Mouse (Mus musculus) thymus, adult 2 months (tissue): ENCODE results near the gene Tmem63c. TPM values are rescaled to one million over a fixed set of nuclear protein-coding genes. Genes with fewer than 3 reads are reported as not detected.
A peak's percentile ranks its signal among the peaks of the same experiment; 100 is the strongest.

Experiments
- DNase-seq: peaks from one replicate; pipeline ENCODE4 v3.0.0; 2021
- H3K27ac ChIP-seq: fragments of 200-500 bp; 2 replicates; pipeline ENCODE4 v1.5.1; 2012; ENCODE audit warnings: low read length, control low read depth; ENCODE audit not compliant: control insufficient read depth, insufficient read depth
- H3K27me3 ChIP-seq: fragments of 200-500 bp; 2 replicates; pipeline ENCODE4 v1.6.1; 2012; ENCODE audit warnings: mild to moderate bottlenecking, low read length, moderate library complexity, mixed read lengths; ENCODE audit not compliant: control insufficient read depth, insufficient read depth
- H3K36me3 ChIP-seq: fragments of 200-500 bp; 2 replicates; pipeline ENCODE4 v1.6.1; 2012; ENCODE audit warnings: mild to moderate bottlenecking, low read length, moderate library complexity; ENCODE audit not compliant: control insufficient read depth, insufficient read depth
- H3K4me1 ChIP-seq: fragments of 200-500 bp; replicated peaks from 2 replicates; pipeline ENCODE4 v1.6.1; 2012; ENCODE audit warnings: low read length; ENCODE audit not compliant: control insufficient read depth, insufficient read depth
- H3K4me3 ChIP-seq: fragments of 200-500 bp; 2 replicates; pipeline ENCODE4 v1.5.1; 2012; ENCODE audit warnings: mild to moderate bottlenecking, low read length, control low read depth, moderate library complexity; ENCODE audit not compliant: control insufficient read depth, insufficient read depth
- CTCF ChIP-seq: fragments of 200-500 bp; IDR thresholded peaks from 2 replicates; pipeline ENCODE4 v1.5.1; 2012; ENCODE audit warnings: mild to moderate bottlenecking, control low read depth, low read length, moderate library complexity, borderline replicate concordance; ENCODE audit not compliant: control insufficient read depth, poor library complexity, insufficient read depth; ENCODE audit errors: extremely low read depth
- POLR2A ChIP-seq: fragments of 200-500 bp; IDR thresholded peaks from 2 replicates; pipeline ENCODE4 v1.6.1; 2012; ENCODE audit warnings: mild to moderate bottlenecking, low read length, control low read depth, moderate library complexity; ENCODE audit not compliant: control insufficient read depth, poor library complexity, insufficient read depth; ENCODE audit errors: extremely low read depth
- WGBS: fragments of 180-500 bp; shearing (Covaris S2); methylation state at CpG from one replicate; pipeline ENCODE4 v1.1.7; 2018; 5-methylcytosine and 5-hydroxymethylcytosine counted together
- polyA plus RNA-seq: library from polyadenylated mRNA; depleted of rRNA; stranded (reverse); fragments of >200 nt; gene quantifications from 2 replicates; pipeline ENCODE4 v1.2.3, GENCODE M21; 2012

The Tmem63c gene
- polyA plus RNA-seq, 1 experiment, result 0.58 TPM

DNA sequence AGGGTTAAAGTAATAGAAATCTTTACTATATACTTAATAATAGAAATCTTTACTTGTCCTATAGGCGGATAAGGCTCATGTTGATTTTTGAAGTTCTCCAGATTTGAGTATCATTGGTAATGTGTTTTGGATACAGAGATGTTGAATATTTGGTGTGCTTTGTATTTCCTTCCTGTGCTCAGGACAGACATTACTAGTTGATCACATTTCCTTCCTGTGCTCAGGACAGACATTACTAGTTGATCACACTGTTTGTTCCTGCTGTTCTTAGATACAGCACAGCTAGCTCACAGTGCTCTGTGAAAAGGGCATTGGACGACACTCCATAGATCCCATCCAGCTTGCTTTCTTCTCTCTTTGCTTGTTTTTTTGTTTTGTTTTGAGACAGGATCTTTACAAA is 55.5 kb downstream of the Tmem63c start:
- Histone ChIP-seq H3K36me3 (no peaks in the 10 kb centered on the region), H3K4me3 (no peak overlapping the region), H3K27me3 (no peaks in the 10 kb centered on the region), H3K4me1 (no peaks in the 10 kb centered on the region), H3K27ac (no peak overlapping the region)
- TF ChIP-seq POLR2A (no peak), CTCF (no peak)
- WGBS, result 95% methylated on average over 2 of the region's 2 CpGs
- DNase-seq, result no peak

GRCm38 (mm10) chr12:87082797-87083196 is 61.7 kb downstream of the Tmem63c start:
- H3K4me3 ChIP-seq, result no peak overlapping the region
- no peaks in the 10 kb centered on the region for H3K27me3 ChIP-seq
- no peaks in the 10 kb centered on the region for H3K4me1 ChIP-seq
- WGBS, result 82% methylated on average over 8 of the region's 8 CpGs
- TF ChIP-seq POLR2A (no peak), CTCF (no peak)
- no peaks in the 10 kb centered on the region for H3K36me3 ChIP-seq
- H3K27ac ChIP-seq, result no peak overlapping the region
- no peak for DNase-seq

DNA sequence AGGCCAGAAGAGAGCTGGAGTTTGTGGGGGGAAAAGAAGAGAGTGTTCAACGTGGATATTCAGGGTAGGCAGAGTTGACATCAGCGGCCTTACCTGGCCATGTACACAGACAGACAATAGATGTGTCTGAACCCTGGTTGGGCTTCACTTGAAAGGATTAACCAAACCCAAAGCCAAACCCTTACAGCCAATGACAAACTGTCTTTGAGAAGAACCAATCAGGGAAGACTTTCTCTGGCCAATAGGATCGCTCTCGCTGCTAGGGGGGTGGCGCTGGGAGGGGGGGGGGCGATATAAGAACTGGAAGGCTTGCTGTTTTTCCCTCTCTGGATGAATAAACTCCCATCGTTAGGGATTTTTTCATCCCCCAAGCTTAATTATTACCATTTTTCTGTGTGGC is 66.1 kb downstream of the Tmem63c start:
- 80% methylated on average over 7 of the region's 7 CpGs for WGBS
- Histone ChIP-seq H3K4me3 (no peak overlapping the region), H3K27me3 (no peaks in the 10 kb centered on the region), H3K4me1 (no peaks in the 10 kb centered on the region; the same call in 1 of the 2 replicates), H3K36me3 (no peaks in the 10 kb centered on the region), H3K27ac (no peak overlapping the region)
- no peak for TF ChIP-seq POLR2A
- TF ChIP-seq CTCF, result no peak
- no peak for DNase-seq

GRCm38 (mm10) chr12:87088331-87088730 is 67.2 kb downstream of the Tmem63c start:
- H3K4me1 ChIP-seq, result no peaks in the 10 kb centered on the region; the same call in 1 of the 2 replicates
- TF ChIP-seq CTCF, result no peak
- H3K27me3 ChIP-seq, result no peaks in the 10 kb centered on the region
- peak; percentile 7 for DNase-seq
- no peak overlapping the region for H3K27ac ChIP-seq
- no peaks in the 10 kb centered on the region for H3K36me3 ChIP-seq
- WGBS, result 21% methylated on average over 4 of the region's 4 CpGs
- no peak overlapping the region for H3K4me3 ChIP-seq

DNA sequence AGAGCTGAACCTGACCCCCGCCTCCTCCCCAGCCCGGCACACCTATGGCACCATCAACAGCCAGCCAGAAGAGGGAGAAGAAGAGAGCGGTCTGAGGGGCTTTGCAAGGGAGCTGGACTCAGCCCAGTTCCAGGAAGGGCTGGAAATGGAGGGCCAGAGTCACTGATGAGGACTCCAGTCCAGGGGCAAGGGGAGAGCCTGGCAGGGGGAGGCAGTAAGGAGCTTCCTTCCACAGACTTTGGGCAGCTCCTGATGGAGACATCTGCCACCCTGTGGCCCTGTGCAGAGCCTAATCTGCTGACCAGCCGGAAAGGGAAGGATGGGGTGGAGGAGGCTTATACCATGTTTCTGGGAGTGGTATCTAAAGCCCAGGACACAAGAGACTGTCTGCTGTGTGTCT is 68.1 kb downstream of the Tmem63c start:
- no peaks in the 10 kb centered on the region for H3K36me3 ChIP-seq

GRCm38 (mm10) chr12:87089701-87090100 is 68.6 kb downstream of the Tmem63c start:
- TF ChIP-seq POLR2A (no peak), CTCF (no peak)
- Histone ChIP-seq H3K27me3 (no peaks in the 10 kb centered on the region), H3K4me3 (no peak overlapping the region), H3K27ac (no peak overlapping the region), H3K36me3 (no peaks in the 10 kb centered on the region), H3K4me1 (no peaks in the 10 kb centered on the region; the same call in 1 of the 2 replicates)
- DNase-seq, result no peak
- WGBS, result 91% methylated on average over 2 of the region's 2 CpGs

More for the DNA sequence above, 68.1 kb downstream of the Tmem63c start:
- Histone ChIP-seq H3K4me1 (no peaks in the 10 kb centered on the region; the same call in 1 of the 2 replicates), H3K27me3 (no peaks in the 10 kb centered on the region), H3K27ac (no peak overlapping the region), H3K4me3 (no peak overlapping the region)
- no peak for DNase-seq
- TF ChIP-seq POLR2A (no peak), CTCF (no peak)
- 87% methylated on average over 4 of the region's 4 CpGs for WGBS

DNA sequence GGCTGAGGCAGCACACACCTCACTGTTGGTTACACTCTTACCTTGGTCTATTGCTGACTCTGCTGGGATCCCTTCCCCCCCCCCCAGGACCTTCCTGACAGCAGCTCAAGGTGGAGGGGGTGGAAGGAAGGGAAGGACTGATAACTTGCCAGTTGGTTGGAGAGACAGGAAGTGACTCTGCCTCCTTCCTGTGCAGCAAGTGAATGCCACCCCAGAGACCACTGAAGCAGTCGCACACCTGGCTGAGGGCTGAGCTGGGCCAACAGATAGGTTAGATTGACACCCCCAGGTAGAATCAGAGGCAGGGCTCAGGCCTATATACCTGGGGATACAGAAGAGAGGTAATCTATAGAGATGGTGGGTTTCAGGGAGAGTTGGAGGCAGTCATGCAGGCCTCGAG is 70.8 kb downstream of the Tmem63c start:
- 75% methylated on average over 2 of the region's 2 CpGs for WGBS
- peak; percentile 2 for DNase-seq
- H3K36me3 ChIP-seq, result no peaks in the 10 kb centered on the region
- no peaks in the 10 kb centered on the region; the same call in 1 of the 2 replicates for H3K4me1 ChIP-seq
- H3K27me3 ChIP-seq, result no peaks in the 10 kb centered on the region
- no peak overlapping the region for H3K4me3 ChIP-seq
- no peak overlapping the region for H3K27ac ChIP-seq
- no peak for TF ChIP-seq POLR2A
- TF ChIP-seq CTCF, result no peak
